Mouse (Mus musculus): ENCODE measurements around the gene Zkscan8. TPM values are rescaled to one million over a fixed set of nuclear protein-coding genes. Genes with fewer than 3 reads are reported as not detected.
"Not testable (repeated sequence)": the region's sequence is repeated elsewhere in the genome, so short reads cannot be mapped to it uniquely, and the experiment has no call there.

Zkscan8 gene
- polyA plus RNA-seq, 1 experiment from 2014 or later, result 1.6 TPM

GRCm38 (mm10) chr13:21506221-21506649 lies 24.7 kb downstream of the Zkscan8 start:
- Histone ChIP-seq H3K4me1 (replicated peaks; ENCODE audit: control insufficient read depth, insufficient read depth, low read length) (no peaks in the 10 kb centered on the region), H3K4me3 (ENCODE audit: low read depth, low read length) (peak overlapping the region; percentile 58), H3K4me2 (replicated peaks; ENCODE audit: low read depth) (peak overlapping the region; percentile 40), H3K9ac (ENCODE audit: low read depth, low read length) (peak overlapping the region; percentile 41; the same call in 1 of the 2 replicates), H3K27me3 (replicated peaks; ENCODE audit: control insufficient read depth, insufficient read depth, low read length) (no peaks in the 10 kb centered on the region), H3K27ac (ENCODE audit: low read depth, low read length) (peak overlapping the region; percentile 55; the same call in 1 of the 2 replicates), H3K9me3 (ENCODE audit: control insufficient read depth) (no peaks in the 10 kb centered on the region), H3K36me3 (ENCODE audit: control insufficient read depth, insufficient read depth) (no peaks in the 10 kb centered on the region)
- no peak for TF ChIP-seq CTCF (IDR thresholded peaks at IDR 0.05; ENCODE audit: low read depth)
- peak; percentile 98 for ATAC-seq
- whole genome bisulfite sequencing, result 0% methylated on average over 21 of the region's 21 CpGs

- no peaks in the 10 kb centered on the region for H3K27me3 ChIP-seq (replicated peaks; ENCODE audit: control insufficient read depth, insufficient read depth, low read length)
- no peak overlapping the region for H3K9ac ChIP-seq (ENCODE audit: low read depth, low read length)
- H3K4me3 ChIP-seq (ENCODE audit: low read depth, low read length), result no peak overlapping the region
- 90% methylated on average over 5 of the region's 5 CpGs for WGBS
- no peaks in the 10 kb centered on the region for H3K4me1 ChIP-seq (replicated peaks; ENCODE audit: control insufficient read depth, insufficient read depth, low read length)
- H3K36me3 ChIP-seq (ENCODE audit: control insufficient read depth, insufficient read depth), result no peaks in the 10 kb centered on the region
- no peak overlapping the region for H3K27ac ChIP-seq (ENCODE audit: low read depth, low read length)
- no peaks in the 10 kb centered on the region for H3K9me3 ChIP-seq (ENCODE audit: control insufficient read depth)
- H3K4me2 ChIP-seq (replicated peaks; ENCODE audit: low read depth), result no peak overlapping the region
- TF ChIP-seq CTCF (IDR thresholded peaks at IDR 0.05; ENCODE audit: low read depth), result no peak
- ATAC-seq, result no peak
Observed at GRCm38 (mm10) chr13:21502296-21502695, 28.6 kb downstream of the Zkscan8 start.

GRCm38 (mm10) chr13:21501182-21501581 lies 29.7 kb downstream of the Zkscan8 start, which contains the start of gene Gm11273:
TSS of gene Gm11273 (minus strand) at chr13:21501418.
- not testable (repeated sequence) for H3K9ac ChIP-seq (ENCODE audit: low read depth, low read length); H3K27ac ChIP-seq (ENCODE audit: low read depth, low read length); H3K4me3 ChIP-seq (ENCODE audit: low read depth, low read length); H3K9me3 ChIP-seq (ENCODE audit: control insufficient read depth); H3K36me3 ChIP-seq (ENCODE audit: control insufficient read depth, insufficient read depth); H3K4me2 ChIP-seq (replicated peaks; ENCODE audit: low read depth); H3K27me3 ChIP-seq (replicated peaks; ENCODE audit: control insufficient read depth, insufficient read depth, low read length); H3K4me1 ChIP-seq (replicated peaks; ENCODE audit: control insufficient read depth, insufficient read depth, low read length); ATAC-seq
- 92% methylated on average over 16 of the region's 17 CpGs for WGBS

- Histone ChIP-seq H3K27me3 (replicated peaks; ENCODE audit: control insufficient read depth, insufficient read depth, low read length) (no peaks in the 10 kb centered on the region), H3K4me2 (replicated peaks; ENCODE audit: low read depth) (no peak within 1 kb of the TSS), H3K9me3 (ENCODE audit: control insufficient read depth) (no peaks in the 10 kb centered on the region), H3K4me1 (replicated peaks; ENCODE audit: control insufficient read depth, insufficient read depth, low read length) (no peaks in the 10 kb centered on the region), H3K4me3 (ENCODE audit: low read depth, low read length) (no peak within 1 kb of the TSS), H3K36me3 (ENCODE audit: control insufficient read depth, insufficient read depth) (no peaks in the 10 kb centered on the region), H3K9ac (ENCODE audit: low read depth, low read length) (no peak within 1 kb of the TSS), H3K27ac (ENCODE audit: low read depth, low read length) (no peak within 1 kb of the TSS)
- 93% methylated on average over 21 of the region's 21 CpGs for WGBS
- no peak for ATAC-seq
- TF ChIP-seq CTCF (IDR thresholded peaks at IDR 0.05; ENCODE audit: low read depth), result no peak
Observed at GRCm38 (mm10) chr13:21495080-21495479, 35.8 kb downstream of the Zkscan8 start, which contains the start of gene AK157302. TSS of gene AK157302 (plus strand) at chr13:21495223.

- H3K4me2 ChIP-seq (replicated peaks; ENCODE audit: low read depth), result no peak overlapping the region
- no peak overlapping the region for H3K27ac ChIP-seq (ENCODE audit: low read depth, low read length)
- 89% methylated on average over 5 of the region's 5 CpGs for WGBS
- no peak overlapping the region for H3K4me3 ChIP-seq (ENCODE audit: low read depth, low read length)
- no peaks in the 10 kb centered on the region for H3K36me3 ChIP-seq (ENCODE audit: control insufficient read depth, insufficient read depth)
- no peaks in the 10 kb centered on the region for H3K27me3 ChIP-seq (replicated peaks; ENCODE audit: control insufficient read depth, insufficient read depth, low read length)
- no peak for ATAC-seq
- no peaks in the 10 kb centered on the region for H3K4me1 ChIP-seq (replicated peaks; ENCODE audit: control insufficient read depth, insufficient read depth, low read length)
- no peaks in the 10 kb centered on the region for H3K9me3 ChIP-seq (ENCODE audit: control insufficient read depth)
- no peak for TF ChIP-seq CTCF (IDR thresholded peaks at IDR 0.05; ENCODE audit: low read depth)
- H3K9ac ChIP-seq (ENCODE audit: low read depth, low read length), result no peak overlapping the region
Observed at GRCm38 (mm10) chr13:21492847-21493246, 38.1 kb downstream of the Zkscan8 start.

GRCm38 (mm10) chr13:21486881-21487280 lies 44.0 kb downstream of the Zkscan8 start:
- no peak for ATAC-seq
- no peaks in the 10 kb centered on the region for H3K27me3 ChIP-seq (replicated peaks; ENCODE audit: control insufficient read depth, insufficient read depth, low read length)
- 92% methylated on average over 1 of the region's 1 CpGs for WGBS

More at GRCm38 (mm10) chr13:21486881-21487280, 44.0 kb downstream of the Zkscan8 start:
- Histone ChIP-seq H3K27ac (ENCODE audit: low read depth, low read length) (no peak overlapping the region), H3K4me3 (ENCODE audit: low read depth, low read length) (no peak overlapping the region), H3K4me2 (replicated peaks; ENCODE audit: low read depth) (no peak overlapping the region), H3K4me1 (replicated peaks; ENCODE audit: control insufficient read depth, insufficient read depth, low read length) (no peaks in the 10 kb centered on the region), H3K36me3 (ENCODE audit: control insufficient read depth, insufficient read depth) (peaks cover 6% of the 10 kb centered on the region; the same call in 1 of the 2 replicates), H3K9ac (ENCODE audit: low read depth, low read length) (no peak overlapping the region), H3K9me3 (ENCODE audit: control insufficient read depth) (no peaks in the 10 kb centered on the region)
- no peak for TF ChIP-seq CTCF (IDR thresholded peaks at IDR 0.05; ENCODE audit: low read depth)
